Mouse (Mus musculus): ENCODE measurements around the gene 2310002L09Rik.
"Not testable (repeated sequence)": the region's sequence is repeated elsewhere in the genome, so short reads cannot be mapped to it uniquely, and the experiment has no call there.

Gene 2310002L09Rik

DNA sequence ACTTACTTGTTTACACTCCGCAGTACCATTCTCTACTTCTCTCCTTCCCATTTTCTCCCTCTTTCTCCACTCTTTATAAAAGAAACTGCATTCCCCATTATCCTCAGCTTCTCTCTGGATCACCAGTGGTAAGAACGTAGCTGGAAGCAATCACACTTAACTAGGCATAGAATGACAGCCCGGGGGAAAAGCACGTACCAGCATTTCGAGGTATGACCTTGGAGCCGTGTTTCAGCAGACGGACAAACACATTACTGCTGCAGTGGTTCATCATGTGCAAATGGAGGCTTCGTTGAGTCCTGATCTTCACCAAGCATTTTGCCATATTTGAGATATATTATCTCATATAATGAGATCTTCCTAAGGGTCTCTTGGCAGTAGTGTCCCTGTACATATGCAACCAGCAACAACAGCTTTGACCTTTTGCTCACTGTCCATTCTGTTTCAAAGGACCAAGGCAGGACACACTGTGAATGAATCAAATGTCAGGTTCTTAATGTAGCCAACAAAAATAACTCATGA lies at the start of gene 2310002L09Rik:
Gene 2310002L09Rik (minus strand): TSS at position 472 of the 522 bp plus-strand sequence.
- DNase-seq (ENCODE audit: extremely low spot score) = no peak

DNA sequence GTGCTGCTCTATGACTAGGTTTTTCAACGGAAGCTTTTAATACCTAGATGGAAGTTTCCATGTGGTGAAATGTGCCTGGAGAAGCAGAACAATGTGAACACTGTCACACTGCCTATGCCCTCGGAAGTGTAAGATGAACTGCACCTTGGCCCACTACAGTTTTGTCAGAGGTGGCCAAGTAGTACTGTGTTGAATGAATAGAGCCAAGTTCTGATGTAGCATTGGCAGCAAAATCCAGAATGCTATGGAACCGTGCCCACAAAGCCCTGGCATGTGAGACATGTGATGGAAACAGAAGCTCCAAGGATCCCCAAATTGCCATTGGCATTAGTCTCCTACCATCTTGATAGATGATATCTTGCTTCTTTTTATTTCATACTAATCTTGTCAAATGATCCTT lies 29.8 kb upstream of the 2310002L09Rik start:
- no peak for DNase-seq (ENCODE audit: extremely low spot score)

DNA sequence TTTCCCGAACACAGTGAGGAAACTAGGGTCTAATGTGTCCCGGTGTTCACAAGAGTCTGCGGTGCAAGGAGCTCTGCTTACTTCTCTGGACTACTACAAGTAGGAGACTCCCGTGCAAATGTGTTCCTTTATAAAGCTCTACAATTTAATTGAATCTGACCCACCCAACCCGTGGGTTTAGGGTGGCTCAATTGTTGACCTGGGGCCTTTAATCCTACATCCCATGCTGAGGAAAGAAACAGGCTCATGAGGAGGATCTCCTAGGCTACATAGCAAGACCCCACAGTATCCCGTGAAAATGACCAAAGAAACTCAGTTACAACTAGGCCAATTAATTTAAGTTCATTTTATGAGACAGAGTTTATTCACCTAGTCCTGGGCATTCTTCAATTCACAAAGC lies 30.0 kb downstream of the 2310002L09Rik start, which contains the start of gene Gm11756:
Gene Gm11756 (minus strand): TSS at position 101 of the 400 bp plus-strand sequence.
- not testable (repeated sequence) for DNase-seq (ENCODE audit: extremely low spot score)

DNA sequence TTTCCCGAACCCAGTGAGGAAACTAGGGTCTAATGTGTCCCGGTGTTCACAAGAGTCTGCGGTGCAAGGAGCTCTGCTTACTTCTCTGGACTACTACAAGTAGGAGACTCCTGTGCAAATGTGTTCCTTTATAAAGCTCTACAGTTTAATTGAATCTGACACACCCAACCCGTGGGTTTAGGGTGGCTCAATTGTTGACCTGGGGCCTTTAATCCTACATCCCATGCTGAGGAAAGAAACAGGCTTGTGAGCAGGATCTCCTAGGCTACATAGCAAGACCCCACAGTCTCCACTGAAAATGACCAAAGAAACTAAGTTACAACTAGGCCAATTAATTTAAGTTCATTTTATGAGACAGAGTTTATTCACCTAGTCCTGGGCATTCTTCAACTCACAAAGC lies 44.8 kb downstream of the 2310002L09Rik start, which contains the start of gene Gm13871:
Gene Gm13871 (minus strand): TSS at position 101 of the 400 bp plus-strand sequence.
- not testable (repeated sequence) for DNase-seq (ENCODE audit: extremely low spot score)

DNA sequence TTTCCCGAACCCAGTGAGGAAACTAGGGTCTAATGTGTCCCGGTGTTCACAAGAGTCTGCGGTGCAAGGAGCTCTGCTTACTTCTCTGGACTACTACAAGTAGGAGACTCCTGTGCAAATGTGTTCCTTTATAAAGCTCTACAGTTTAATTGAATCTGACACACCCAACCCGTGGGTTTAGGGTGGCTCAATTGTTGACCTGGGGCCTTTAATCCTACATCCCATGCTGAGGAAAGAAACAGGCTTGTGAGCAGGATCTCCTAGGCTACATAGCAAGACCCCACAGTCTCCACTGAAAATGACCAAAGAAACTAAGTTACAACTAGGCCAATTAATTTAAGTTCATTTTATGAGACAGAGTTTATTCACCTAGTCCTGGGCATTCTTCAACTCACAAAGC lies 59.6 kb downstream of the 2310002L09Rik start, which contains the start of gene Gm11757:
Gene Gm11757 (minus strand): TSS at position 101 of the 400 bp plus-strand sequence.
- DNase-seq (ENCODE audit: extremely low spot score) = not testable (repeated sequence)
